Mouse (Mus musculus): ENCODE results near the gene Sirt7.

DNA sequence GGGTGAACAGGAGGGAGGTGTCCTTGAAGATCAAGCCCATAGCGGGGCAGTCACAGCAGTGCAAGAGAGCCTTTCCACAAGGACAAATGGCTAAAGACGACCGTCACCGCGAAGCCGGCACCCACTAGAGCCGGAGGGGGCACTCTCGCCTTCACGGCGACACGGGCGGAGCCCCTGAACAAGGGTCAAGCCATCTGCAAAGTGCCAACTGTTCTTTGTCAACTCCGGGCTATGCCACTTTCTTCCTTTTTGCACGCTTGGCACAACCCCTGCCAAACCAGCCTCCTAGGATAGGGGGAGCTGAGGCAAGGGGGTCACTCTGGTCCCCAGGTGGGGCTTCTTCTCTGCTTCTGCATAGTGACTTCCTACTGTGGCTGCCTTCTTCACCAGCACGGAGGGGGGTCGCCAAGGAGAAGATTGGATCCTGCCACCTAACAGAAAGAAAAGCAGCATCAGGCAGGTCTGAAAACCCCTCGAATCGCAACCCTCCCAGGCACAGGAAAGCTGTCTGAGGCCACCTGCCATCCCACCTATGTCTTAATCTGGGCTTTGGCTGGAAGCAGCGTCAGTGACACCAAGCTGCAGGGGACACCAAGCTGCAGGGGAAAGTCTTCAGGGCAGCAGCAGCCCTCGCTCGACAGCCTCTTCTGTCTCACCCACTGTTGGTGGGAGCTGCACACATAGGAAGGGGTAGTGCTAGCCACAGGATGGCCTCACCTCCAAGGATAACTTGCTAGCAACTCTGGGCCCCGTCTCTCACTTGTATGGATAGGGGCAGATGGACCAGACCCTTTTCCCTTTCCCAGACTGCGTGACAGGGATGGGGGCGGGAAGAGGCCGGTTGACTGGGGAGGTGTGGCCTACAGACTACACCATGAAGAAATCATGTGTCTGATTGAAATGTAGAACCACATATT, 6.2 kb downstream of the Sirt7 start:
- no peak for TF ChIP-seq CTCF (IDR thresholded peaks at IDR 0.05; ENCODE audit: control insufficient read depth, insufficient read depth, low read length)
- no peak for TF ChIP-seq POLR2A (IDR thresholded peaks at IDR 0.05; ENCODE audit: borderline replicate concordance, control insufficient read depth, low read depth, low read length)
